Mouse (Mus musculus) kidney, embryonic 16.5 days (tissue): Measurements from ENCODE around the gene Tstd3. TPM values are rescaled to one million over a fixed set of nuclear protein-coding genes. Genes with fewer than 3 reads are reported as not detected.

Source experiments
- ATAC-seq: fragments of 200-750 bp; cut with Nextera tagmentation; 2 replicates; pipeline ENCODE4 v1.8.0; 2017; ENCODE audit warnings: moderate TSS enrichment; ENCODE audit not compliant: low FRiP score, low TSS enrichment
- H3K27ac ChIP-seq: fragments of 300-500 bp; sonication (generic); 2 replicates; pipeline ENCODE4 v1.5.1; 2014; ENCODE audit warnings: low read length
- H3K27me3 ChIP-seq: fragments of 300-500 bp; sonication (generic); 2 replicates; pipeline ENCODE4 v1.6.1; 2014; ENCODE audit warnings: low read length, control low read depth, mixed read lengths; ENCODE audit not compliant: insufficient read depth
- H3K36me3 ChIP-seq: fragments of 300-500 bp; sonication (generic); 2 replicates; pipeline ENCODE4 v1.6.1; 2014; ENCODE audit warnings: low read length, control low read depth, mixed read lengths; ENCODE audit not compliant: insufficient read depth
- H3K4me1 ChIP-seq: fragments of 300-500 bp; sonication (generic); 2 replicates; pipeline ENCODE4 v1.6.1; 2014; ENCODE audit warnings: low read length, control low read depth, mixed read lengths; ENCODE audit not compliant: insufficient read depth
- H3K4me2 ChIP-seq: fragments of 300-500 bp; sonication (generic); replicated peaks from 2 replicates; pipeline ENCODE4 v1.6.1; 2014; ENCODE audit warnings: low read depth, low read length
- H3K4me3 ChIP-seq: fragments of 300-500 bp; sonication (generic); 2 replicates; pipeline ENCODE4 v1.5.1; 2014; ENCODE audit warnings: mild to moderate bottlenecking, low read length
- H3K9ac ChIP-seq: fragments of 300-500 bp; sonication (generic); replicated peaks from 2 replicates; pipeline ENCODE4 v1.6.1; 2014; ENCODE audit warnings: low read length
- H3K9me3 ChIP-seq: fragments of 300-500 bp; sonication (generic); 2 replicates; pipeline ENCODE4 v1.6.1; 2016; ENCODE audit warnings: low read length, control low read depth
- WGBS: fragments of 180-500 bp; shearing (Covaris S2); extraction: QIAGEN DNeasy Blood & Tissue Kit; methylation state at CpG from one replicate; pipeline ENCODE4 v1.1.7; 2014; 5-methylcytosine and 5-hydroxymethylcytosine counted together
- polyA plus RNA-seq: library from polyadenylated mRNA; unstranded; fragments of >200 nt; fragmentation: Nextera tagmentation; extraction: Ambion mirVana; gene quantifications from 2 replicates; pipeline ENCODE4 v1.2.1, GENCODE M21; 2015

The Tstd3 gene
- polyA plus RNA-seq, 1 experiment from 2014 or later, result 12.6 TPM

DNA sequence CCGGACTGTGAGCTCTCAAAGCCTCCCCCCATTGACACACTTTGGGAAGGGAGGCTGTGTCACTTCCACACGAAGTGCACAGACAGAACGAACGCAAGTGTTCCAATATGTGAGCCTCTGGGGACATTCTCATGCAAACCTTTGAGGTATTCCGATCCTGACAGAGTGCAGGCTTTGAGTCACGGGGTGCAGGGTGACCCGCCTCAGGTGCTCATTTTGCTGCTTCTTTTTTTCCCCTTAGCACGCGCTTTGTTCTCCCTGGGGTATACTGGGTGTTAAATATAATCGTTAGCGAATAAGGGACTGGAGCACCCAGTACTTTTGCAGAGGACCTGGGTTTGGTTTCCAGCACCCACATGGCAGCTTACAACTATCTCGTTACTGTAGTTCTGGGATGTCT lies 19.3 kb upstream of the Tstd3 start:
- H3K9ac ChIP-seq, result no peak overlapping the region
- H3K4me3 ChIP-seq, result no peak overlapping the region
- peaks cover 51% of the 10 kb centered on the region for H3K36me3 ChIP-seq
- 95% methylated on average over 12 of the region's 12 CpGs for WGBS
- H3K4me1 ChIP-seq, result no peaks in the 10 kb centered on the region
- no peak for ATAC-seq
- H3K9me3 ChIP-seq, result no peaks in the 10 kb centered on the region
- no peak overlapping the region for H3K4me2 ChIP-seq
- H3K27ac ChIP-seq, result no peak overlapping the region
- H3K27me3 ChIP-seq, result no peaks in the 10 kb centered on the region

- 91% methylated on average over 12 of the region's 12 CpGs for WGBS
- peak; percentile 70; the same call in 1 of the 2 replicates for ATAC-seq
These were observed 14.1 kb upstream of the Tstd3 start for GRCm38 (mm10) chr4:21780816-21781726.

GRCm38 (mm10) chr4:21776946-21777265 lies 9.9 kb upstream of the Tstd3 start:
- no peak for ATAC-seq
- 9% methylated on average over 9 of the region's 9 CpGs for WGBS
- Histone ChIP-seq H3K9me3 (no peaks in the 10 kb centered on the region; the same call in 1 of the 2 replicates), H3K4me1 (peaks cover 6% of the 10 kb centered on the region; the same call in 1 of the 2 replicates), H3K27me3 (no peaks in the 10 kb centered on the region), H3K36me3 (peaks cover 8% of the 10 kb centered on the region; the same call in 1 of the 2 replicates), H3K4me2 (peak overlapping the region; percentile 64), H3K4me3 (peak overlapping the region; percentile 92), H3K27ac (no peak overlapping the region), H3K9ac (peak overlapping the region; percentile 87)

More at GRCm38 (mm10) chr4:21780816-21781726, 14.1 kb upstream of the Tstd3 start:
- Histone ChIP-seq H3K9ac (no peak overlapping the region), H3K27ac (no peak overlapping the region), H3K9me3 (no peaks in the 10 kb centered on the region), H3K4me3 (no peak overlapping the region), H3K4me1 (peaks cover 6% of the 10 kb centered on the region; the same call in 1 of the 2 replicates), H3K36me3 (peaks cover 35% of the 10 kb centered on the region), H3K4me2 (no peak overlapping the region), H3K27me3 (no peaks in the 10 kb centered on the region)

GRCm38 (mm10) chr4:21776091-21776945 lies 9.3 kb upstream of the Tstd3 start:
- Histone ChIP-seq H3K9me3 (no peaks in the 10 kb centered on the region; the same call in 1 of the 2 replicates), H3K27me3 (no peaks in the 10 kb centered on the region), H3K4me1 (peaks cover 6% of the 10 kb centered on the region; the same call in 1 of the 2 replicates), H3K4me3 (peak overlapping the region; percentile 92), H3K9ac (peak overlapping the region; percentile 87), H3K36me3 (peaks cover 6% of the 10 kb centered on the region; the same call in 1 of the 2 replicates), H3K4me2 (peak overlapping the region; percentile 64), H3K27ac (0 out of 2 replicates have a peak overlapping the region, but pooled peaks have one; percentile 33)
- WGBS, result under 1% methylated on average over 46 of the region's 46 CpGs
- ATAC-seq, result peak; percentile 98

- H3K4me1 ChIP-seq, result peaks cover 5% of the 10 kb centered on the region; the same call in 1 of the 2 replicates
- no peak overlapping the region for H3K9ac ChIP-seq
- WGBS, result 95% methylated on average over 1 of the region's 1 CpGs
- no peaks in the 10 kb centered on the region for H3K27me3 ChIP-seq
- no peak overlapping the region for H3K27ac ChIP-seq
- H3K4me3 ChIP-seq, result no peak overlapping the region
- H3K9me3 ChIP-seq, result no peaks in the 10 kb centered on the region; the same call in none of the 2 replicates
- H3K36me3 ChIP-seq, result no peaks in the 10 kb centered on the region
- H3K4me2 ChIP-seq, result no peak overlapping the region
- no peak for ATAC-seq
These were observed 5.3 kb upstream of the Tstd3 start for GRCm38 (mm10) chr4:21772306-21772705.

DNA sequence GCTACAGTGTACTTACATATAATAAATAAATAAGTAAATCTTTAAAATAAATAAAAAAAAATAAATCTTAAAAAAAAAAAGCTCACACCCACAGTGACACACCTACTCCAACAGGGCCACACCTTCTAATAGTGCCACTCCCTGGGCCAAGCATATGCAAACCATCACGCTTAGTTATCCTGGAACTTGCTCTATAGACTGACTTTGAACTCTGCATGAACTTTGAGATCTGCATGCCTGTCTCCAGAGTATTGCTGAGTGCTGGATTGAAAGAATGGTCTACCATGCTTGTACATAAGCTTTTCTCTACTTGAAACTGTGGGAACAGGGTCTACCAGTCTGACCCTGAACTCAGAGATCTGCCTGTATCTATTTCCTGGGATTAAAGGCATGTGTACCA lies 4.1 kb upstream of the Tstd3 start:
- ATAC-seq, result no peak
- H3K4me2 ChIP-seq, result no peak overlapping the region
- H3K4me3 ChIP-seq, result no peak overlapping the region
- 73% methylated on average over 1 of the region's 1 CpGs for WGBS
- H3K27ac ChIP-seq, result no peak overlapping the region
- H3K36me3 ChIP-seq, result no peaks in the 10 kb centered on the region
- peaks cover 6% of the 10 kb centered on the region; the same call in 1 of the 2 replicates for H3K4me1 ChIP-seq
- H3K9ac ChIP-seq, result no peak overlapping the region
- no peaks in the 10 kb centered on the region; the same call in none of the 2 replicates for H3K9me3 ChIP-seq
- H3K27me3 ChIP-seq, result no peaks in the 10 kb centered on the region

GRCm38 (mm10) chr4:21766171-21766862 lies 695 bp downstream of the Tstd3 start:
- no peaks in the 10 kb centered on the region; the same call in 1 of the 2 replicates for H3K9me3 ChIP-seq
- WGBS, result 20% methylated on average over 14 of the region's 14 CpGs
- H3K27ac ChIP-seq, result no peak overlapping the region
- peak overlapping the region; percentile 75 for H3K9ac ChIP-seq
- peak overlapping the region; percentile 72 for H3K4me3 ChIP-seq
- H3K27me3 ChIP-seq, result no peaks in the 10 kb centered on the region
- H3K36me3 ChIP-seq, result no peaks in the 10 kb centered on the region
- H3K4me1 ChIP-seq, result peaks cover 7% of the 10 kb centered on the region; the same call in 1 of the 2 replicates
- ATAC-seq, result peak; percentile 37; the same call in 1 of the 2 replicates
- peak overlapping the region; percentile 79 for H3K4me2 ChIP-seq

GRCm38 (mm10) chr4:21763827-21764226 lies 3.2 kb downstream of the Tstd3 start:
- Histone ChIP-seq H3K36me3 (peaks cover 6% of the 10 kb centered on the region; the same call in 1 of the 2 replicates), H3K9me3 (peaks cover 5% of the 10 kb centered on the region; the same call in 1 of the 2 replicates), H3K27ac (no peak overlapping the region), H3K27me3 (no peaks in the 10 kb centered on the region), H3K4me2 (no peak overlapping the region), H3K4me3 (no peak overlapping the region), H3K4me1 (peaks cover 7% of the 10 kb centered on the region; the same call in 1 of the 2 replicates), H3K9ac (no peak overlapping the region)
- WGBS, result 68% methylated on average over 4 of the region's 4 CpGs
- no peak for ATAC-seq
